Mouse (Mus musculus) MEL (cell line): ENCODE measurements around the gene Dusp12. TPM values are rescaled to one million over a fixed set of nuclear protein-coding genes. Genes with fewer than 3 reads are reported as not detected.
A peak's percentile ranks its signal among the peaks of the same experiment; 100 is the strongest.

Experiments used
- DNase-seq: peaks from one replicate; pipeline ENCODE4 v3.0.0; 2011; ENCODE audit warnings: low read depth, low spot score
- H3K27ac ChIP-seq: 2 replicates; pipeline ENCODE4 v1.5.1; 2012; ENCODE audit warnings: low read depth, mild to moderate bottlenecking, control low read depth, low read length, moderate library complexity; ENCODE audit not compliant: control insufficient read depth
- H3K27me3 ChIP-seq, 2 experiments: fragments of 150-350 bp in 1 of 2; sonication (generic) in 1 of 2; 2 replicates each; pipeline ENCODE4 v1.6.1; 2012; ENCODE audit warnings: low read length in 2 of 2, mild to moderate bottlenecking in 2 of 2, improper control_type of control experiment in 1 of 2, moderate library complexity in 1 of 2; ENCODE audit not compliant: insufficient read depth in 2 of 2, control insufficient read depth in 1 of 2
- H3K36me3 ChIP-seq, 2 experiments: 2 replicates each; pipeline ENCODE4 v1.6.1; 2012 to 2014; ENCODE audit warnings: low read length in 2 of 2, improper control_type of control experiment in 1 of 2, inconsistent platforms in 1 of 2, mild to moderate bottlenecking in 1 of 2; ENCODE audit not compliant: insufficient read depth in 2 of 2, control insufficient read depth in 1 of 2
- H3K4me1 ChIP-seq, 2 experiments: fragments of 150-350 bp in 1 of 2; sonication (generic) in 1 of 2; 2 replicates each; pipeline ENCODE4 v1.6.1; 2012; ENCODE audit warnings: low read length in 2 of 2, improper control_type of control experiment in 1 of 2, mild to moderate bottlenecking in 1 of 2; ENCODE audit not compliant: insufficient read depth in 2 of 2, control insufficient read depth in 1 of 2
- H3K4me3 ChIP-seq, 2 experiments: fragments of 150-350 bp in 1 of 2; sonication (generic) in 1 of 2; 2 replicates each; pipeline ENCODE4 v1.5.1; 2012; ENCODE audit warnings: low read depth in 2 of 2, low read length in 2 of 2, mild to moderate bottlenecking in 2 of 2, moderate library complexity in 2 of 2, control low read depth in 1 of 2, improper control_type of control experiment in 1 of 2; ENCODE audit not compliant: control insufficient read depth in 1 of 2, insufficient read depth in 1 of 2
- H3K79me2 ChIP-seq: 2 replicates; pipeline ENCODE4 v1.6.1; 2012; ENCODE audit warnings: mild to moderate bottlenecking, low read length, moderate library complexity; ENCODE audit not compliant: control insufficient read depth, poor library complexity, insufficient read depth
- H3K9ac ChIP-seq: 2 replicates; pipeline ENCODE4 v1.6.1; 2012; ENCODE audit warnings: low read depth, mild to moderate bottlenecking, control low read depth, low read length, moderate library complexity; ENCODE audit not compliant: control insufficient read depth, poor library complexity, severe bottlenecking
- H3K9me3 ChIP-seq: fragments of 150-350 bp; sonication (generic); replicated peaks from 2 replicates; pipeline ENCODE4 v1.6.1; 2012; ENCODE audit warnings: mild to moderate bottlenecking, low read length, improper control_type of control experiment, moderate library complexity; ENCODE audit not compliant: insufficient read depth
- CTCF ChIP-seq, 3 experiments: IDR thresholded peaks in 2 of 3; conservative IDR thresholded peaks in 1 of 3; 2 replicates each; pipeline ENCODE4 v1.5.1; 2011 to 2012; ENCODE audit warnings: low read length in 3 of 3, low read depth in 2 of 3, mild to moderate bottlenecking in 2 of 3, improper control_type of control experiment in 1 of 3, inconsistent platforms in 1 of 3, mixed read lengths in 1 of 3, moderate library complexity in 1 of 3; ENCODE audit not compliant: control insufficient read depth in 1 of 3, insufficient read depth in 1 of 3, poor library complexity in 1 of 3, severe bottlenecking in 1 of 3
- EP300 ChIP-seq, 2 experiments: IDR thresholded peaks; 2 replicates each; pipeline ENCODE4 v1.6.1; 2011; ENCODE audit warnings: improper control_type of control experiment in 2 of 2, low read length in 2 of 2, low read depth in 1 of 2, mild to moderate bottlenecking in 1 of 2
- ETS1 ChIP-seq: IDR thresholded peaks from 2 replicates; pipeline ENCODE4 v1.6.1; 2012; ENCODE audit warnings: low read depth, mild to moderate bottlenecking, inconsistent platforms, low read length, improper control_type of control experiment, moderate library complexity
- GABPA ChIP-seq: IDR thresholded peaks from 2 replicates; pipeline ENCODE4 v1.6.1; 2012; ENCODE audit warnings: low read depth, mild to moderate bottlenecking, inconsistent platforms, low read length, improper control_type of control experiment, moderate library complexity
- MAZ ChIP-seq: IDR thresholded peaks from 2 replicates; pipeline ENCODE4 v1.6.1; 2012; ENCODE audit warnings: low read depth, mild to moderate bottlenecking, inconsistent platforms, low read length, improper control_type of control experiment
- MEF2A ChIP-seq: IDR thresholded peaks from 2 replicates; pipeline ENCODE4 v1.6.1; 2014; ENCODE audit warnings: low read depth, mild to moderate bottlenecking, inconsistent platforms, low read length, improper control_type of control experiment; ENCODE audit not compliant: poor library complexity, insufficient replicate concordance, severe bottlenecking; ENCODE audit errors: extremely low read depth
- MYB ChIP-seq: IDR thresholded peaks from 2 replicates; pipeline ENCODE4 v1.6.1; 2011; ENCODE audit warnings: mild to moderate bottlenecking, low read depth, low read length, improper control_type of control experiment
- POLR2AphosphoS2 ChIP-seq: IDR thresholded peaks from 2 replicates; pipeline ENCODE4 v1.6.1; 2011; ENCODE audit warnings: low read length, improper control_type of control experiment
- SIN3A ChIP-seq: IDR thresholded peaks from 2 replicates; pipeline ENCODE4 v1.6.1; 2012; ENCODE audit warnings: low read length, improper control_type of control experiment, inconsistent platforms
- TCF12 ChIP-seq: IDR thresholded peaks from 2 replicates; pipeline ENCODE4 v1.6.1; 2014; ENCODE audit warnings: low read depth, mild to moderate bottlenecking, inconsistent platforms, low read length, improper control_type of control experiment, moderate library complexity
- ZKSCAN1 ChIP-seq: IDR thresholded peaks from 2 replicates; pipeline ENCODE4 v1.6.1; 2012; ENCODE audit warnings: low read depth, mild to moderate bottlenecking, inconsistent platforms, low read length, improper control_type of control experiment, moderate library complexity
- polyA plus RNA-seq, 2 experiments: library from polyadenylated mRNA; stranded (reverse) in 1 of 2; unstranded in 1 of 2; fragments of >175 nt in 1 of 2; fragments of >200 nt in 1 of 2; gene quantifications; 2 replicates each; pipeline versions ENCODE4 v1.2.1 to v1.2.4; 2012; ENCODE audit warnings: low replicate concordance in 2 of 2, low read depth in 1 of 2; ENCODE audit not compliant: insufficient read length in 2 of 2, insufficient read depth in 1 of 2, missing spikeins in 1 of 2
- total RNA-seq: library from RNA; depleted of rRNA; stranded (reverse); fragments of 300-350 nt; gene quantifications from 2 replicates; pipeline ENCODE4 v1.2.3, GENCODE M21; 2012

The Dusp12 gene
- total and polyA plus RNA-seq, 3 experiments, result 33.8 to 50.0 TPM; not detected in 1

- Histone ChIP-seq H3K36me3 (no peaks in the 10 kb centered on the region), H3K27ac (no peak overlapping the region), H3K9ac (no peak overlapping the region), H3K4me1 (0 out of 4 replicates have a peak, but pooled peaks cover 0 to 2% of the 10 kb centered on the region in 2 experiments), H3K9me3 (no peaks in the 10 kb centered on the region), H3K4me3 (no peak overlapping the region), H3K79me2 (no peaks in the 10 kb centered on the region), H3K27me3 (no peaks in the 10 kb centered on the region)
- DNase-seq, result peak; percentile 56
- TF ChIP-seq ETS1, result 0 out of 2 replicates have a peak, but pooled peaks have one; percentile 28
- no peak for TF ChIP-seq MAZ
- peak; percentile 17 to 30; a peak in 2 of 4 replicates for TF ChIP-seq EP300 (IDR thresholded peaks at IDR 0.05; ENCODE audit: low read depth in 1 of 2, low read length in 2 of 2)
These were observed 30.3 kb upstream of the Dusp12 start for GRCm38 (mm10) chr1:170915657-170916056.

DNA sequence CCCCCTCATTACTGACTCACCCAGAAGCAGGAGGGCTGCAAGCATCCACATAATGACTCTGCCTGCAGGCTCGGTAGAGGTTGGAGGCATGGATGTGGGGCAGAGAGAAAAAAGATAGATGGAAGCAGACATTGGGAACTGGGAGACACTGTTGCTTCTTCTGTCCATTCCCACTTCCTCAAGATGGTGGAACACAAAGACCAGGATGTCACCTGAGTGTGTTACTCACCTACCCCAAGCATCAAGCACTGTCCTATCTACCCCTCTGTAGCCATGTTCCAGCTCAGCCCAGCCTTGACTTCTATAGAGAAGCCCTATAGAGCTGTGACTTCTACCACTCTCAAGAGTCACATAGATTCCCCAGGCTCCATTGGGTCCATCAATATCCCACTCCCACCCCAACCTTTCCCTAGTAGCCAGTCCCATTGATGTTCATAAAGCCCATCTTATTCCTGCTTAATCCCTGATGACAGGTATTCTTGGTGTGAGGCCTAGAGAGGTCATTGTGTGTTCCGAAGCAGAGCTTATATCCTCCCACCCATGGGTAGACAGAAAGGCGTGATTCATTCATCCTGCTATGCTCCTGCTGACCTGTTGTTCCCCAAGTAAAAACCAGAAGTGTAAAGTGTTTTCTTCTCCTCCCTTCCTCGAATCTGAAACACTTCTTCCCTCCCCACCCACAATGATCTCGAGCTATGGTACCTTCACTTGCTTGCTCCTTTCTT lies 27.7 kb upstream of the Dusp12 start, which contains the start of gene Fcrlb:
Fcrlb (minus strand) TSS at position 51 of the 725 bp plus-strand sequence.
- Histone ChIP-seq H3K27me3 (no peaks in the 10 kb centered on the region; a peak in 1 of 4 replicates), H3K27ac (no peak within 1 kb of the TSS), H3K36me3 (no peaks in the 10 kb centered on the region), H3K9ac (no peak within 1 kb of the TSS), H3K4me3 (no peak within 1 kb of the TSS), H3K9me3 (no peaks in the 10 kb centered on the region), H3K79me2 (no peaks in the 10 kb centered on the region), H3K4me1 (0 out of 4 replicates have a peak, but pooled peaks cover 0 to 2% of the 10 kb centered on the region in 2 experiments)
- TF ChIP-seq ZKSCAN1 (no peak), MYB (no peak)
- DNase-seq, result no peak

GRCm38 (mm10) chr1:170911907-170912660 lies 26.7 kb upstream of the Dusp12 start:
- no peak for DNase-seq
- H3K9ac ChIP-seq, result no peak overlapping the region
- 0 out of 4 replicates have a peak, but pooled peaks cover 0 to 2% of the 10 kb centered on the region in 2 experiments for H3K4me1 ChIP-seq
- H3K27ac ChIP-seq, result no peak overlapping the region
- no peaks in the 10 kb centered on the region for H3K36me3 ChIP-seq
- H3K79me2 ChIP-seq, result no peaks in the 10 kb centered on the region
- TF ChIP-seq GABPA (no peak), POLR2AphosphoS2 (no peak), CTCF (IDR thresholded peaks at IDR 0.05 in 2 of 3, conservative IDR thresholded peaks at IDR 0.05 in 1 of 3; ENCODE audit: control insufficient read depth in 1 of 3, insufficient read depth in 1 of 3, low read depth in 2 of 3, low read length in 3 of 3, poor library complexity in 1 of 3, severe bottlenecking in 1 of 3) (no peak), SIN3A (no peak), MEF2A (no peak), ETS1 (no peak), TCF12 (no peak)
- no peak overlapping the region for H3K4me3 ChIP-seq
- H3K27me3 ChIP-seq, result no peaks in the 10 kb centered on the region; a peak in 1 of 4 replicates
- H3K9me3 ChIP-seq, result no peaks in the 10 kb centered on the region
